Mouse (Mus musculus) heart, adult 8-10 months (tissue): Measurements from ENCODE around the gene Myo1f. TPM values are rescaled to one million over a fixed set of nuclear protein-coding genes. Genes with fewer than 3 reads are reported as not detected.

Source experiments
- DNase-seq: peaks from one replicate; pipeline ENCODE4 v3.0.0; 2022; ENCODE audit warnings: low spot score
- total RNA-seq, 4 experiments: library from RNA; stranded (reverse); gene quantifications; 2 replicates each; pipeline ENCODE4 v1.2.4; 2022

Gene Myo1f
- total RNA-seq, 4 experiments from 2014 or later = 1.2 to 2.7 (median 1.4) TPM

DNA sequence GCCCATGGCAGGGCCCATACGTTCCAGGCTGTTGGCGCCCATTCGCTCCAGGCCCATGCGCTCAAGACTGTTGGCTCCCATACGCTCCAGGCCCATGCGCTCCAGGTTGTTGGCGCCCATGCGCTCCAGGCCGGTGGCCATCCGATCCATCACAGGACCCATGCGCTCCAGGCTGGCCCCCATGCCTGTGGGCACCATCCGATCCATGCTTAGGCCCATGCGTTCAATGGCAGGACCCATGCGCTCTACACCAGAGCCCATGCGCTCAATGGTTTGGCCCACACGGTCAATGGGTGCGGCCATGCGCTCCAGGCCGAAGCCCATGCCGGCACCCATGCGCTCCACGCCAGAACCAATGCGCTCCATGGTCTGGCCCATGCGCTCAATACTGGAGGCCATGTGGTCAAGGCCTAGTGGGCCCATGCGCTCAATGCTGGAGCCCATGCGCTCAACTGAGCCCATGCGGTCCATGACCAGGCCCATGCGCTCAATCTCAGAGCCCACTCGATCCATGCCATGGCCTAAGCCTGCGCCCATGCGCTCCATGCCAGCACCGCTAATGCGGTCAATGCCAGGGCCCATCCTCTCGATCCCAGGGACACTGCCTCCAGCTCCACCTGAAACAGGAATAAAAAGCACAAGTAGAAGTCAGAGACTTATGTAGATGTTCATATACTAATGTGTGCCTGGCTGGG lies 94.4 kb downstream of the Myo1f start:
- no peak for DNase-seq

Other genes with a start within 250 kb of the Myo1f start
- 1 to 10 TPM; 4.1 to 6.0 (median 4.5) TPM for gene Zfp81, start 196.8 kb upstream of the Myo1f start, total RNA-seq
- gene Zfp101, start 161.1 kb upstream of the Myo1f start, total RNA-seq = 1 to 10 TPM; 3.0 to 6.1 (median 5.3) TPM
- gene Actl9, start 122.8 kb upstream of the Myo1f start, total RNA-seq = not detected
- 10 to 100 TPM; 10.9 to 14.0 (median 11.9) TPM for gene Adamts10, start 31.5 kb upstream of the Myo1f start, total RNA-seq
- 10 to 100 TPM in 1 of 4 experiments, 1 to 10 TPM in 3; 7.0 to 11.4 (median 8.8) TPM for gene Zfp414, start 73.4 kb downstream of the Myo1f start, total RNA-seq
- gene Pram1, start 82.3 kb downstream of the Myo1f start, total RNA-seq = under 1 TPM in 2 of 4 experiments, not detected in 2; 0.27 to 0.31 TPM
- 10 to 100 TPM; 76.0 to 96.9 (median 84.0) TPM for gene Hnrnpm, start 131.2 kb downstream of the Myo1f start, total RNA-seq
- 100 to 1,000 TPM; 126 to 160 (median 136) TPM for gene March2, start 163.0 kb downstream of the Myo1f start, total RNA-seq
- gene Rab11b, start 204.8 kb downstream of the Myo1f start, total RNA-seq = 100 to 1,000 TPM; 248 to 275 (median 267) TPM
- 1 to 10 TPM; 2.9 to 9.8 (median 8.3) TPM for gene Angptl4, start 226.1 kb downstream of the Myo1f start, total RNA-seq